In the genomic region with DNA sequence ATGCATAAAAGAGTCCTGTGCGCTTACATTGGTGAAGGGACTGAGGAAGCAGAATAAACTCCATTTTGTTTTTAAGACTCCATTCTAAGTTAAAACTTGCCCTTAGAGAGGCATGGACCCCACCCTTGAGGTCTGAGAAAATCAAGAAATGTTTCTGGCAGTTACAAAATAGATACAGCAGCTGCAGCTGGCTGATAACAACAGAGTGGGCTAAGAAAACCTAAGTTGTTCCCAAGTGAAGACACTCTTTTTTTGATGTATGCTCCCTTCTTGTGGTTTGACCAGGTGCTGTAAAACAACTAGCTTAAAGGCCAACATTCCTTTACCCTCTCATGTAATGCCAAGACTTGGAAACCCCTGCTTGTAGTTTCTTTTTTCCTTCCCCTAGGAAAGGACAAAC, we compare ENCODE assay signal across 20 mouse cellular contexts. TPM values are rescaled to one million over a fixed set of nuclear protein-coding genes. Genes with fewer than 3 reads are reported as not detected.
DNase-seq lines count a peak whose midpoint lies in the region; ATAC-seq and TF ChIP-seq lines count a peak whose summit lies in the region.
"Had no signal": no experiment of that assay in that cellular context is flagged by ENCODE, and none has a peak within 500 bp of the region (broad histone marks: within the 10 kb centered on the region; RNA-seq: fewer than 3 reads in every experiment).

No protein-coding gene starts in this region.

- DNase-seq in 416B (ENCODE audit: low read depth) (peak; percentile 16), liver (peak; percentile 53)
- no peak for DNase-seq in layer of hippocampus, postnatal 10 days (ENCODE audit: low spot score in 2 of 2)
- DNase-seq in layer of hippocampus, adult 2 months (ENCODE audit: low spot score in 2 of 2): no peak
- no peak for DNase-seq in cerebellum, adult 2 months
- DNase-seq: adrenal gland, adult 8-10 months; gastrocnemius, postnatal 10 days; heart, postnatal 4 days; kidney, adult 8-10 months; kidney, postnatal 4 days had no signal

- 81% methylated on average over 1 of the region's 1 CpGs for WGBS in bone marrow, adult 2 months
- 96% methylated on average over 1 of the region's 1 CpGs for WGBS in cerebellum, adult 2 months

- peak; percentile 85 for ATAC-seq in megakaryocyte-erythroid progenitor cell, adult 5-6 weeks (replicated peaks; ENCODE audit: low FRiP score, low TSS enrichment, poor library complexity, severe bottlenecking)
- ATAC-seq: forebrain, embryonic 15.5 days; hindbrain, postnatal 0 days had no signal

- peak overlapping the region; percentile 61; the same call in 1 of the 2 replicates for H3K27ac ChIP-seq in bone marrow, adult 2 months (ENCODE audit: control insufficient read depth, insufficient read depth, low read depth, low read length, poor library complexity)
- no peak overlapping the region for H3K27ac ChIP-seq in layer of hippocampus, adult 2 months
- H3K27ac ChIP-seq in cerebellum, adult 2 months (ENCODE audit: insufficient read depth, low read length): no peak overlapping the region
- H3K27ac ChIP-seq: forebrain, embryonic 15.5 days; hindbrain, postnatal 0 days; left cerebral cortex, adult 2 months; lung, embryonic 15.5 days had no signal

- H3K4me1 ChIP-seq in bone marrow, adult 2 months (ENCODE audit: control insufficient read depth, insufficient read depth, low read length): no peaks in the 10 kb centered on the region; the same call in 1 of the 2 replicates
- no peaks in the 10 kb centered on the region for H3K4me1 ChIP-seq in cerebellum, adult 2 months (ENCODE audit: control insufficient read depth, insufficient read depth, low read length)
- H3K4me1 ChIP-seq: forebrain, embryonic 15.5 days; lung, embryonic 15.5 days had no signal

- H3K27me3 ChIP-seq in cerebellum, adult 2 months (ENCODE audit: control insufficient read depth, insufficient read depth, low read length): no peaks in the 10 kb centered on the region
- H3K27me3 ChIP-seq: forebrain, embryonic 15.5 days; lung, embryonic 15.5 days had no signal

- no peak for TF ChIP-seq CTCF in bone marrow, adult 2 months (IDR thresholded peaks at IDR 0.05; ENCODE audit: control insufficient read depth, insufficient read depth, low read length)
- no peak for TF ChIP-seq CTCF in layer of hippocampus, adult 2 months (conservative IDR thresholded peaks at IDR 0.05)
- no peak for TF ChIP-seq CTCF in cerebellum, adult 2 months (IDR thresholded peaks at IDR 0.05; ENCODE audit: borderline replicate concordance, insufficient read depth, low read depth, low read length)

- TF ChIP-seq POLR2A in bone marrow, adult 2 months (IDR thresholded peaks at IDR 0.05; ENCODE audit: borderline replicate concordance, control insufficient read depth, low read depth, low read length): no peak
- TF ChIP-seq POLR2A in cerebellum, adult 2 months (IDR thresholded peaks at IDR 0.05; ENCODE audit: borderline replicate concordance, insufficient read depth, low read length): no peak

- H3K4me3 ChIP-seq in bone marrow, adult 2 months (replicated peaks; ENCODE audit: control insufficient read depth, low read depth, low read length): no peak overlapping the region
- H3K4me3 ChIP-seq in layer of hippocampus, adult 2 months: no peak overlapping the region
- H3K4me3 ChIP-seq in cerebellum, adult 2 months (replicated peaks; ENCODE audit: insufficient read depth, low read depth, low read length): no peak overlapping the region
- H3K4me3 ChIP-seq: forebrain, embryonic 15.5 days; left cerebral cortex, adult 2 months; lung, embryonic 15.5 days had no signal

RNA-seq across cellular contexts. Expression of a gene that starts 23.9 kb away (rescaled TPM):
- polyA plus RNA-seq in bone marrow, adult 2 months (2011; ENCODE audit: insufficient read depth, insufficient read length, low replicate concordance, missing spikeins): 24.0 and 30.8 TPM in 2 replicates
- not detected in 2 replicates for total RNA-seq in megakaryocyte-erythroid progenitor cell, adult 5-6 weeks (2014; fragmentation: Nextera tagmentation)
- 0.28 TPM in 1 of 2 replicates, not detected in the other for total RNA-seq in megakaryocyte-erythroid progenitor cell, adult 5-6 weeks (2017)
- under 1 TPM in 1 of 2 experiments, not detected in 1; 0.09 TPM for total RNA-seq in layer of hippocampus, postnatal 10 days (2021)
- not detected for total RNA-seq in layer of hippocampus, adult 2 months (2021)
- 0.03 TPM in 1 of 2 replicates, not detected in the other for polyA plus RNA-seq in cerebellum, adult 2 months (2012; rRNA removed)
- total RNA-seq: adrenal gland, adult 8-10 months; ES-E14; heart, adult 8-10 months; hindbrain, postnatal 0 days; left cerebral cortex, adult 2 months; midbrain, postnatal 0 days had no signal
- polyA plus RNA-seq: cortical plate, adult 2 months; forebrain, embryonic 15.5 days; hindbrain, postnatal 0 days; midbrain, postnatal 0 days had no signal

RNA-seq across cellular contexts. Expression of a gene that starts 36.2 kb away (rescaled TPM):
- polyA plus RNA-seq in bone marrow, adult 2 months (2011; ENCODE audit: insufficient read depth, insufficient read length, low replicate concordance, missing spikeins): 43.7 and 59.2 TPM in 2 replicates
- total RNA-seq in megakaryocyte-erythroid progenitor cell, adult 5-6 weeks (2014; fragmentation: Nextera tagmentation): 74.0 and 74.2 TPM in 2 replicates
- total RNA-seq in megakaryocyte-erythroid progenitor cell, adult 5-6 weeks (2017): 61.2 and 65.4 TPM in 2 replicates
- total RNA-seq in layer of hippocampus, postnatal 10 days (2021): 100 to 1,000 TPM; 337 to 348 TPM
- total RNA-seq in layer of hippocampus, adult 2 months (2021): 100 to 1,000 TPM; 319 to 331 TPM
- polyA plus RNA-seq in cerebellum, adult 2 months (2012; rRNA removed): 116 and 117 TPM in 2 replicates

RNA-seq across cellular contexts. Expression of a gene that starts 39.7 kb away (rescaled TPM):
- 1.6 and 7.3 TPM in 2 replicates for polyA plus RNA-seq in bone marrow, adult 2 months (2011; ENCODE audit: insufficient read depth, insufficient read length, low replicate concordance, missing spikeins)
- 7.6 and 10.1 TPM in 2 replicates for total RNA-seq in megakaryocyte-erythroid progenitor cell, adult 5-6 weeks (2014; fragmentation: Nextera tagmentation)
- 9.5 and 9.6 TPM in 2 replicates for total RNA-seq in megakaryocyte-erythroid progenitor cell, adult 5-6 weeks (2017)
- total RNA-seq in layer of hippocampus, postnatal 10 days (2021): 10 to 100 TPM in 1 of 2 experiments, 1 to 10 TPM in 1; 9.2 to 11.1 TPM
- 10 to 100 TPM; 11.0 to 11.2 TPM for total RNA-seq in layer of hippocampus, adult 2 months (2021)
- 8.6 and 9.8 TPM in 2 replicates for polyA plus RNA-seq in cerebellum, adult 2 months (2012; rRNA removed)

Comparison
In these comparisons a context has a peak if more than half of its experiments do, and no peak if none do; other contexts are left out.
1. DNase-seq: peak in 416B (single experiment) and liver (single experiment); none in layer of hippocampus, postnatal 10 days (0 of 2), layer of hippocampus, adult 2 months (0 of 2) and cerebellum, adult 2 months (0 of 2).
2. RNA of a gene that starts 36.2 kb away (total RNA-seq): 337 to 348 TPM in layer of hippocampus, postnatal 10 days and 319 to 331 TPM in layer of hippocampus, adult 2 months; 61.2 to 74.2 TPM in megakaryocyte-erythroid progenitor cell, adult 5-6 weeks; every median in the first group is over 4 times any median in the second.